Comparison of ENCODE assay signal across 9 mouse cellular contexts in genomic region chr13:46006211-46007102, GRCm38 (mm10). TPM values are rescaled to one million over a fixed set of nuclear protein-coding genes. Genes with fewer than 3 reads are reported as not detected.
DNase-seq lines count a peak whose midpoint lies in the region; ATAC-seq and TF ChIP-seq lines count a peak whose summit lies in the region.
"Had no signal": no experiment of that assay in that cellular context is flagged by ENCODE, and none has a peak within 500 bp of the region (broad histone marks: within the 10 kb centered on the region; RNA-seq: fewer than 3 reads in every experiment).

No protein-coding gene starts in this region.

- in situ Hi-C loops in CH12.LX (cut with MboI; ENCODE audit: low pct_ligation_motif_present, low pct_unique_long_range_greater_than_20kb, low sequenced_read_pairs) = no loop called here

- no peaks in the 10 kb centered on the region for H3K9me3 ChIP-seq in CH12.LX (replicated peaks; ENCODE audit: low read length)
- no peaks in the 10 kb centered on the region for H3K9me3 ChIP-seq in heart, embryonic 12.5 days (replicated peaks)
- no peaks in the 10 kb centered on the region for H3K9me3 ChIP-seq in kidney, embryonic 14.5 days (ENCODE audit: control insufficient read depth, low read length)
- no peaks in the 10 kb centered on the region for H3K9me3 ChIP-seq in stomach, embryonic 16.5 days (replicated peaks; ENCODE audit: control insufficient read depth, low read length)

- no peaks in the 10 kb centered on the region for H3K27me3 ChIP-seq in CH12.LX (replicated peaks)
- H3K27me3 ChIP-seq in heart, embryonic 12.5 days (replicated peaks) = peaks cover 3% of the 10 kb centered on the region; the same call in 1 of the 2 replicates
- no peaks in the 10 kb centered on the region for H3K27me3 ChIP-seq in kidney, embryonic 14.5 days (ENCODE audit: control insufficient read depth, insufficient read depth, low read length)
- H3K27me3 ChIP-seq in stomach, embryonic 16.5 days (ENCODE audit: control insufficient read depth, insufficient read depth, low read length) = peaks cover 3% of the 10 kb centered on the region; the same call in 1 of the 2 replicates

- dilution Hi-C loops in CH12.LX (cut with MboI; ENCODE audit: extremely low pct_ligation_motif_present, extremely low pct_unique_long_range_greater_than_20kb, low sequenced_read_pairs) = no loop called here

- TF ChIP-seq EP300 in CH12.LX (IDR thresholded peaks at IDR 0.05; ENCODE audit: low read length) = no peak

- no peak overlapping the region for H3K27ac ChIP-seq in CH12.LX (ENCODE audit: insufficient read depth, low read depth)
- peak overlapping the region; percentile 73 for H3K27ac ChIP-seq in heart, embryonic 12.5 days (ENCODE audit: poor library complexity, severe bottlenecking)
- H3K27ac ChIP-seq in kidney, embryonic 14.5 days (ENCODE audit: low read depth, low read length) = peak overlapping the region; percentile 77
- H3K27ac ChIP-seq in stomach, embryonic 16.5 days (ENCODE audit: low read length) = peak overlapping the region; percentile 3; the same call in 1 of the 2 replicates
- H3K27ac ChIP-seq: liver, embryonic 14.5 days had no signal

- ATAC-seq in heart, embryonic 12.5 days (ENCODE audit: insufficient number of reproducible peaks, low FRiP score) = peak; percentile 69; the same call in 1 of the 2 replicates
- ATAC-seq in kidney, embryonic 14.5 days (ENCODE audit: low FRiP score, low TSS enrichment) = peak; percentile 93
- ATAC-seq in stomach, embryonic 16.5 days (ENCODE audit: insufficient read depth, low FRiP score) = peak; percentile 84

- WGBS in heart, embryonic 12.5 days = 10% methylated on average over 4 of the region's 4 CpGs
- WGBS in kidney, embryonic 14.5 days = 8% methylated on average over 4 of the region's 4 CpGs
- WGBS in stomach, embryonic 16.5 days = 10% methylated on average over 4 of the region's 4 CpGs

- DNase-seq in CH12.LX (ENCODE audit: extremely low read depth) = peak; percentile 18
- DNase-seq in adrenal gland, postnatal 25 days = peak; percentile 20
- peak; percentile 19 for DNase-seq in fat pad, adult 2 months (ENCODE audit: extremely low read depth, low read depth, low spot score)
- peak; percentile 37 for DNase-seq in lung, postnatal 25 days (ENCODE audit: low spot score)
- no peak for DNase-seq in urinary bladder, postnatal 25 days (ENCODE audit: low spot score)

- peaks cover 6 to 19% of the 10 kb centered on the region in 2 experiments; a peak in 3 of 4 replicates for H3K4me1 ChIP-seq in CH12.LX (ENCODE audit: control insufficient read depth in 1 of 2, insufficient read depth in 2 of 2)
- peaks cover 26% of the 10 kb centered on the region for H3K4me1 ChIP-seq in heart, embryonic 12.5 days (replicated peaks)
- H3K4me1 ChIP-seq in kidney, embryonic 14.5 days (ENCODE audit: control insufficient read depth, insufficient read depth, low read length) = peaks cover 15% of the 10 kb centered on the region
- 0 out of 2 replicates have a peak, but pooled peaks cover 6% of the 10 kb centered on the region for H3K4me1 ChIP-seq in stomach, embryonic 16.5 days (ENCODE audit: control insufficient read depth, insufficient read depth, low read length)

- H3K79me2 ChIP-seq in CH12.LX (replicated peaks; ENCODE audit: control insufficient read depth, extremely low read depth, insufficient read depth, poor library complexity, severe bottlenecking) = no peaks in the 10 kb centered on the region

- no peak overlapping the region for H3K4me2 ChIP-seq in CH12.LX (ENCODE audit: insufficient read depth, low read depth, poor library complexity, severe bottlenecking)
- peak overlapping the region; percentile 34 for H3K4me2 ChIP-seq in heart, embryonic 12.5 days
- H3K4me2 ChIP-seq in kidney, embryonic 14.5 days (replicated peaks; ENCODE audit: low read depth, low read length) = peak overlapping the region; percentile 17; the same call in 1 of the 2 replicates
- H3K4me2 ChIP-seq in stomach, embryonic 16.5 days (ENCODE audit: low read depth, low read length) = no peak overlapping the region; the same call in 1 of the 2 replicates

- TF ChIP-seq RAD21 in CH12.LX (IDR thresholded peaks at IDR 0.05; ENCODE audit: low read depth, low read length) = no peak

- H3K9ac ChIP-seq in CH12.LX (ENCODE audit: insufficient read depth, low read depth) = no peak overlapping the region
- H3K9ac ChIP-seq in heart, embryonic 12.5 days = 0 out of 2 replicates have a peak overlapping the region, but pooled peaks have one; percentile 7
- 0 out of 2 replicates have a peak overlapping the region, but pooled peaks have one; percentile 18 for H3K9ac ChIP-seq in kidney, embryonic 14.5 days (ENCODE audit: low read depth, low read length)
- H3K9ac ChIP-seq in stomach, embryonic 16.5 days (ENCODE audit: low read length) = no peak overlapping the region
- H3K9ac ChIP-seq: liver, embryonic 14.5 days had no signal

- TF ChIP-seq POLR2A in CH12.LX (IDR thresholded peaks at IDR 0.05; ENCODE audit: low read depth, low read length) = no peak

- TF ChIP-seq CTCF in CH12.LX (conservative IDR thresholded peaks at IDR 0.05 in 1 of 2, IDR thresholded peaks at IDR 0.05 in 1 of 2; ENCODE audit: low read depth in 2 of 2, low read length in 2 of 2) = no peak

- H3K36me3 ChIP-seq in CH12.LX (replicated peaks in 1 of 2; ENCODE audit: control insufficient read depth in 1 of 2, insufficient read depth in 1 of 2, low read length in 1 of 2) = no peaks in the 10 kb centered on the region
- no peaks in the 10 kb centered on the region for H3K36me3 ChIP-seq in heart, embryonic 12.5 days
- H3K36me3 ChIP-seq in kidney, embryonic 14.5 days (ENCODE audit: control insufficient read depth, insufficient read depth, low read length) = no peaks in the 10 kb centered on the region
- no peaks in the 10 kb centered on the region for H3K36me3 ChIP-seq in stomach, embryonic 16.5 days (ENCODE audit: control insufficient read depth, insufficient read depth, low read length)

- H3K4me3 ChIP-seq in CH12.LX (replicated peaks in 1 of 3; ENCODE audit: low read depth in 2 of 3, low read length in 2 of 3, poor library complexity in 1 of 3) = no peak overlapping the region
- H3K4me3 ChIP-seq in heart, embryonic 12.5 days = no peak overlapping the region
- no peak overlapping the region for H3K4me3 ChIP-seq in kidney, embryonic 14.5 days (ENCODE audit: low read length)
- H3K4me3 ChIP-seq in stomach, embryonic 16.5 days (replicated peaks; ENCODE audit: low read length) = no peak overlapping the region

TF ChIP-seq in CH12.LX, 34 proteins besides CTCF, POLR2A, EP300 and RAD21:
- TF ChIP-seq MYC (IDR thresholded peaks at IDR 0.05; ENCODE audit: low read depth, low read length) (no peak), ZC3H11A (IDR thresholded peaks at IDR 0.05; ENCODE audit: low read depth, low read length) (no peak), NRF1 (IDR thresholded peaks at IDR 0.05; ENCODE audit: low read depth, low read length) (no peak), BHLHE40 (IDR thresholded peaks at IDR 0.05; ENCODE audit: low read depth, low read length) (no peak), JUN (IDR thresholded peaks at IDR 0.05; ENCODE audit: insufficient read depth, low read depth, low read length) (no peak), IRF4 (IDR thresholded peaks at IDR 0.05; ENCODE audit: low read depth, low read length) (no peak), ETS1 (conservative IDR thresholded peaks at IDR 0.05; ENCODE audit: low read depth, low read length) (no peak), SMC3 (IDR thresholded peaks at IDR 0.05; ENCODE audit: low read depth, low read length) (no peak), ZNF384 (IDR thresholded peaks at IDR 0.05; ENCODE audit: low read depth, low read length) (no peak)
TF ChIP-seq in CH12.LX: peak in this region for 0.

RNA-seq across cellular contexts. Expression of gene Atxn1, which starts 41.6 kb away (rescaled TPM):
- 13.1 and 13.6 TPM in 2 replicates for total RNA-seq in CH12.LX (2012; rRNA removed)
- total RNA-seq in CH12.LX (2014; rRNA removed) = 8.0 and 8.2 TPM in 2 replicates
- polyA plus RNA-seq in CH12.LX (2012; ENCODE audit: insufficient read length, low read depth) = 9.3 and 9.7 TPM in 2 replicates
- 40.1 and 63.2 TPM in 2 replicates for total RNA-seq in adrenal gland, postnatal 25 days (2021)
- polyA plus RNA-seq in heart, embryonic 12.5 days (2016; fragmentation: Nextera tagmentation; extraction: Ambion mirVana) = 7.1 and 7.7 TPM in 2 replicates
- polyA plus RNA-seq in kidney, embryonic 14.5 days (2014; fragmentation: Nextera tagmentation; extraction: Ambion mirVana) = 3.9 and 4.0 TPM in 2 replicates
- polyA plus RNA-seq in stomach, embryonic 16.5 days (2015; fragmentation: Nextera tagmentation; extraction: Ambion mirVana) = 7.8 and 8.0 TPM in 2 replicates

Comparison
In these comparisons a context has a peak if more than half of its experiments do, and no peak if none do; other contexts are left out.
1. H3K4me2 ChIP-seq: peak in heart, embryonic 12.5 days (single experiment) and kidney, embryonic 14.5 days (single experiment); none in CH12.LX (single experiment) and stomach, embryonic 16.5 days (single experiment).
2. H3K9ac ChIP-seq: peak in heart, embryonic 12.5 days (single experiment) and kidney, embryonic 14.5 days (single experiment); none in CH12.LX (single experiment) and stomach, embryonic 16.5 days (single experiment).
3. Peak in every context shown above with its lines, with median percentiles within 50 percentile points of each other: ATAC-seq.